ENCODE assay signal across 10 mouse cellular contexts in the genomic region with DNA sequence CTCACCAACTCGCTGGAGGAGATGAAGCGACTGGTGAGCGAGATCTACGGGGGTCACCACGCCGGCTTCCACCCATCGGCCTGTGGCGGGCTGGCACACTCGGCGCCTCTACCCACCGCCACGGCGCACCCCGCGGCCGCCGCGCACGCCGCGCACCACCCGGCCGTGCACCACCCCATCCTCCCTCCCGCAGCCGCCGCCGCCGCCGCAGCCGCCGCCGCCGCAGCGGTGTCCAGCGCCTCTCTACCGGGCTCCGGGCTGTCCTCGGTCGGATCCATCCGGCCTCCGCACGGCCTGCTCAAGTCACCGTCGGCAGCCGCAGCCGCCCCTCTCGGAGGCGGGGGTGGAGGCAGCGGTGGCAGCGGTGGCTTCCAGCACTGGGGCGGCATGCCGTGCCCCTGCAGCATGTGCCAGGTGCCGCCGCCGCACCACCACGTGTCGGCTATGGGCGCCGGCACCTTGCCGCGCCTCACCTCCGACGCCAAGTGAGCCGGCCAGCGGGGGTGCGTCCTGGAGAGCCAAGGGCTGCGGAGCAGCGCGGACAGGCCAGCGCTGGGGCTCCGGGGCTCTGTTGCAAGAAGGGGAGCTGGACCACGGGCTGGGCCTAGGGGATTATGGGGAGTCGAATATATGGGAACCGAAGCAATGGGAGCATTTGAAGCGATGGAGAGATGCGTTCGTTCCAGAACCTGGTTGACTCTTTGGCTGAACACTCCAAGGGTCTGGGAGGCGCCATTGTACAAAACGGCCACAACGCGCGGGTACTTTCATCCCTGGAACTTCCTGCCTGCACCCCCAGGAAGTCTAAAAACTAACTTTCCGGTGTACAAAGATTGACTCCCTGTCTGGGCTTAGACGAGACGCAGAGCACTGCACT. TPM values are rescaled to one million over a fixed set of nuclear protein-coding genes. Genes with fewer than 3 reads are reported as not detected.
DNase-seq lines count a peak whose midpoint lies in the region; ATAC-seq and TF ChIP-seq lines count a peak whose summit lies in the region.
"Had no signal": no experiment of that assay in that cellular context is flagged by ENCODE, and none has a peak within 500 bp of the region (broad histone marks: within the 10 kb centered on the region; RNA-seq: fewer than 3 reads in every experiment).

No protein-coding gene starts in this region.

- no peak overlapping the region for H3K27ac ChIP-seq in kidney, embryonic 14.5 days (ENCODE audit: low read depth, low read length)
- H3K27ac ChIP-seq in cortical plate, adult 2 months (ENCODE audit: insufficient read depth, low read length), result no peak overlapping the region; the same call in 1 of the 2 replicates
- H3K27ac ChIP-seq in forebrain, embryonic 16.5 days (ENCODE audit: low read length), result no peak overlapping the region
- H3K27ac ChIP-seq in midbrain, embryonic 12.5 days (replicated peaks), result no peak overlapping the region

- no peak overlapping the region for H3K9ac ChIP-seq in kidney, embryonic 14.5 days (ENCODE audit: low read depth, low read length)
- peak overlapping the region; percentile 42 for H3K9ac ChIP-seq in forebrain, embryonic 16.5 days (replicated peaks; ENCODE audit: low read depth, low read length)
- peak overlapping the region; percentile 39 for H3K9ac ChIP-seq in midbrain, embryonic 12.5 days (replicated peaks)

- H3K27me3 ChIP-seq in kidney, embryonic 14.5 days (ENCODE audit: control insufficient read depth, insufficient read depth, low read length), result peaks cover 99% of the 10 kb centered on the region
- H3K27me3 ChIP-seq in forebrain, embryonic 16.5 days (replicated peaks; ENCODE audit: control insufficient read depth, insufficient read depth, low read length), result peaks cover 66% of the 10 kb centered on the region
- H3K27me3 ChIP-seq in midbrain, embryonic 12.5 days, result peaks cover 100% of the 10 kb centered on the region

- ATAC-seq in kidney, embryonic 14.5 days (ENCODE audit: low FRiP score, low TSS enrichment), result no peak
- no peak for ATAC-seq in forebrain, embryonic 16.5 days
- no peak for ATAC-seq in midbrain, embryonic 12.5 days (ENCODE audit: low FRiP score, low read depth)

- no peak overlapping the region for H3K4me2 ChIP-seq in kidney, embryonic 14.5 days (replicated peaks; ENCODE audit: low read depth, low read length)
- peak overlapping the region; percentile 59 for H3K4me2 ChIP-seq in forebrain, embryonic 16.5 days (ENCODE audit: low read length)
- peak overlapping the region; percentile 54 for H3K4me2 ChIP-seq in midbrain, embryonic 12.5 days (replicated peaks)

- peak overlapping the region; percentile 9; the same call in 1 of the 2 replicates for H3K4me3 ChIP-seq in kidney, embryonic 14.5 days (ENCODE audit: low read length)
- H3K4me3 ChIP-seq in cortical plate, adult 2 months (ENCODE audit: insufficient read depth, low read length), result peak overlapping the region; percentile 31
- H3K4me3 ChIP-seq in forebrain, embryonic 16.5 days (replicated peaks; ENCODE audit: low read length), result peak overlapping the region; percentile 43
- H3K4me3 ChIP-seq in midbrain, embryonic 12.5 days, result peak overlapping the region; percentile 44

- WGBS in kidney, embryonic 14.5 days, result 1% methylated on average over 78 of the region's 85 CpGs
- WGBS in forebrain, embryonic 16.5 days, result under 1% methylated on average over 84 of the region's 85 CpGs
- under 1% methylated on average over 62 of the region's 85 CpGs for WGBS in midbrain, embryonic 12.5 days

- no peaks in the 10 kb centered on the region for H3K36me3 ChIP-seq in kidney, embryonic 14.5 days (ENCODE audit: control insufficient read depth, insufficient read depth, low read length)
- no peaks in the 10 kb centered on the region for H3K36me3 ChIP-seq in forebrain, embryonic 16.5 days (ENCODE audit: control insufficient read depth, insufficient read depth)
- H3K36me3 ChIP-seq in midbrain, embryonic 12.5 days, result no peaks in the 10 kb centered on the region

- no peak for DNase-seq in kidney, adult 11 months
- no peak for DNase-seq in urinary bladder, postnatal 36 days (ENCODE audit: low spot score in 2 of 2)
- DNase-seq in right cerebral cortex, postnatal 25 days, result no peak
- no peak for DNase-seq in adrenal gland, adult 18-20 months (ENCODE audit: low spot score in 2 of 2)

- 0 out of 2 replicates have a peak, but pooled peaks cover 2% of the 10 kb centered on the region for H3K4me1 ChIP-seq in kidney, embryonic 14.5 days (ENCODE audit: control insufficient read depth, insufficient read depth, low read length)
- H3K4me1 ChIP-seq in cortical plate, adult 2 months (ENCODE audit: control insufficient read depth, insufficient read depth, low read length), result no peaks in the 10 kb centered on the region
- peaks cover 52% of the 10 kb centered on the region for H3K4me1 ChIP-seq in forebrain, embryonic 16.5 days (replicated peaks; ENCODE audit: control insufficient read depth, insufficient read depth, low read length)
- H3K4me1 ChIP-seq in midbrain, embryonic 12.5 days, result peaks cover 73% of the 10 kb centered on the region

- TF ChIP-seq POLR2A in cortical plate, adult 2 months (IDR thresholded peaks at IDR 0.05; ENCODE audit: extremely low read depth, insufficient read depth, low read length), result no peak

- TF ChIP-seq CTCF in cortical plate, adult 2 months (IDR thresholded peaks at IDR 0.05; ENCODE audit: extremely low read depth, insufficient read depth, low read length), result no peak

- H3K9me3 ChIP-seq in kidney, embryonic 14.5 days (ENCODE audit: control insufficient read depth, low read length), result no peaks in the 10 kb centered on the region
- H3K9me3 ChIP-seq in forebrain, embryonic 16.5 days (ENCODE audit: control insufficient read depth, low read length), result no peaks in the 10 kb centered on the region
- no peaks in the 10 kb centered on the region for H3K9me3 ChIP-seq in midbrain, embryonic 12.5 days

RNA-seq across cellular contexts. Expression of a gene that starts 1.9 kb away (rescaled TPM):
- polyA plus RNA-seq in kidney, embryonic 14.5 days (2014; fragmentation: Nextera tagmentation; extraction: Ambion mirVana), result not detected in 2 replicates
- polyA plus RNA-seq in cortical plate, adult 2 months (2012; rRNA removed), result 32.9 and 37.9 TPM in 2 replicates
- polyA plus RNA-seq in forebrain, embryonic 16.5 days (2015; fragmentation: Nextera tagmentation; extraction: Ambion mirVana), result 4.7 and 5.7 TPM in 2 replicates
- 5.9 and 11.3 TPM in 2 replicates for polyA plus RNA-seq in midbrain, embryonic 12.5 days (2016; fragmentation: Nextera tagmentation; extraction: Ambion mirVana)
- not detected for total RNA-seq in adrenal gland, adult 18-20 months (2021)
- total RNA-seq: gastrocnemius, adult 18-20 months; liver, adult 2 months had no signal
- polyA plus RNA-seq: liver, adult 2 months had no signal

RNA-seq across cellular contexts. Expression of a gene that starts 42.5 kb away (rescaled TPM):
- not detected in 2 replicates for polyA plus RNA-seq in kidney, embryonic 14.5 days (2014; fragmentation: Nextera tagmentation; extraction: Ambion mirVana)
- polyA plus RNA-seq in cortical plate, adult 2 months (2012; rRNA removed), result 202 and 230 TPM in 2 replicates
- 32.3 and 39.7 TPM in 2 replicates for polyA plus RNA-seq in forebrain, embryonic 16.5 days (2015; fragmentation: Nextera tagmentation; extraction: Ambion mirVana)
- polyA plus RNA-seq in midbrain, embryonic 12.5 days (2016; fragmentation: Nextera tagmentation; extraction: Ambion mirVana), result 2.4 and 5.1 TPM in 2 replicates
- under 1 TPM; 0.50 to 0.80 TPM for total RNA-seq in adrenal gland, adult 18-20 months (2021)
- total RNA-seq: gastrocnemius, adult 18-20 months had no signal
